Mouse (Mus musculus) frontal cortex, adult (tissue): ENCODE results near the gene Cdkl5.

ENCODE experiments used
- ATAC-seq: cut with Nextera tagmentation; 2 replicates; pipeline ENCODE4 v1.9.2; 2017; ENCODE audit warnings: mild to moderate bottlenecking, moderate library complexity, mixed read lengths; ENCODE audit not compliant: low TSS enrichment

The Cdkl5 gene

GRCm38 (mm10) chrX:160994543-160995121 lies at the start of gene Cdkl5:
Gene Cdkl5, minus strand, starts transcription at chrX:160994704.
- peak; percentile 92 for ATAC-seq

GRCm38 (mm10) chrX:161033235-161033803 lies 38.8 kb upstream of the Cdkl5 start:
- peak; percentile 31 for ATAC-seq

- ATAC-seq: no peak
These were observed 37.9 kb upstream of the Cdkl5 start for GRCm38 (mm10) chrX:161032423-161032822.

DNA sequence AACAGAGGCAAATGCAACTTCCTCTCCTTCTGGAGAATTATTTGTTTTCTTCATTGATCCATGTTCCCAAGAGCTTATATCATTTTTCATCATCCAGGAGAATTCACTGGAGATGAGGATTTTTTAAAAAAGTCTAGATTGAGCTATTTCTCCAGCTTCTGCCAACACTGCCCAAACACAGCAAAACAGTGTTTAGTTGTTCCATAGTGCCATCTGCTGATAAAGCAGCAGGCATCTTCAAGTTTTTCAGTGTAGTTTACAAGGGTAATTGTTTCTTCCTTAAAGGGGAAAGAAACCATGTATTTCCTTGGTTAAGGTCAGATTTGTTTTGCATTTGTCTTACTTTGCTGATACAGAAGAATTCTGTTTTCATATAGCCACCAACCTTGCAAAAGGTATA lies 35.7 kb upstream of the Cdkl5 start:
- peak; percentile 85 for ATAC-seq

DNA sequence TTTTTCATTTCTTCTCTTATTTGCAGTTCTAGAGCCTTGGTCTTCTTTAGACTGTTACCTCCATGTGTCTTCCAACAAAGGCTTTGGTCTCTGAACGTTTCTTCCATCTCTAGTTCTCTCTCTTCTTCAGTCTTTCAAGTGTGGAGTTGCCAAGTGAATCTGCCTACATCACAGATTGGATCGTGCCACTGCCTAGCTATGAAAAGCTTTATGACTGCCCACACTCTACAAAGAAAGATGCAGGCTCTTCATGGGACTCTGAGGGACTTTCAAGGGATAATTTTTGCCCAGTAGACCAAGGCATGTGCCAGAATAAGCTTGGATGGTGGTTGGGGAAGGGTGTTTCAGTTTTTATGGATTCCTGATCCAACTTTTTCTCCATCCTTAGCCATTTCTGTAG lies 30.0 kb upstream of the Cdkl5 start:
- ATAC-seq: peak; percentile 98

DNA sequence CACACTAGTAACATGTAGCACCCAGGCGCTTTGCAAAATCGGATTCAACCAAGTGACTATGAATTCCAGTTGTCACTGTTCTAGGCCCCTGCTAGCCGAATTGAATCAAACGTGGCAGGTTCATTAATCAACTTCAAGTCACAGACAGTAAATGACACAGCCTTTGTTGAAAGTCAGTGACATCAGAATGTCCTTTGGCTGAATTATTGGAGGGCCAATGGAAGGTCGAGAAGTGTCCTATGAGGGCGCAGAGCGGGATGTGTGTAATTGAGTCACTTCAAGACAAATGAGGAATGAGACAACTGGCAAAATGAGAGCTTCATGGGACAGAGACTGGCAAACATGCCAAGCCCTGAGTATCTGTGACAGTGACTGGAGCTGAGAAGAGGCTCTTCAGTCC lies 27.0 kb upstream of the Cdkl5 start:
- ATAC-seq: no peak

DNA sequence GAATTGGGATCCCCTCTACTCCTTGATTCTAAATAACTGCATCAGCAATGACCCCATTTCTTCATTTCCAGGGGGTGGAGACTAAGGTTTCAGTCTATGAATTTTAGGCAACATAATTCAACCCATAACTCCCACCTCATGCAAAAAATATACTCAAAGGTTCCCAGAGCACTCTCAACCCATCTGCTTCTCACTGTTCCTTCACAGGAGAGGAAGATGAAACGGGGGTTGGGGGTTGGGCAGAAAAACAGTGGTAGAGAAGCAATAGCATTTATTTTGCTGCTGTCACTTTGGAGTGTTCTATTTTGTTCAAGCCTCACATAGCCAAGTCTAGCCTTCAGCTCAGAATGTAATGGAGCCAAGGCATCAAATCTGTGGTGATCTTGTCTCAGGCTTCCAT lies 23.7 kb upstream of the Cdkl5 start:
- peak; percentile 85 for ATAC-seq

DNA sequence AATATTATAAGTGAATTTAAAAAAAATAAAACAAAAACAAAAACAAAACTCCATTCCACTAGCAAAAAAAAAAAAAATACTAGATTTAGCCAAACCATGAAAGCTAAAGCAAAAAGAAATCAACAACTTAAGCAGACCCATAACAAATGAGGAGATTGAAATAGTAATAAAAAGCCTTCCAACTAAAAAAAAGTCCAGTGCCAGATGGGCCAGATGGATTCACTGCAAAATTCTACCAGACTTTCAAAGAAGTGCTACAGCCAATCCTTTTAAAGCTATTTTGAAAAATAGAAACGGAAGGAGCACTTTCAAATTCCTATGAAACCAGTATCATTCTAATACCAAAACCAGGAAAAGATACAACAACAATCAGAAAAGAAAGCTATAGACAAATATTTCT lies 11.8 kb upstream of the Cdkl5 start:
- ATAC-seq: peak; percentile 52; the same call in 1 of the 2 replicates

DNA sequence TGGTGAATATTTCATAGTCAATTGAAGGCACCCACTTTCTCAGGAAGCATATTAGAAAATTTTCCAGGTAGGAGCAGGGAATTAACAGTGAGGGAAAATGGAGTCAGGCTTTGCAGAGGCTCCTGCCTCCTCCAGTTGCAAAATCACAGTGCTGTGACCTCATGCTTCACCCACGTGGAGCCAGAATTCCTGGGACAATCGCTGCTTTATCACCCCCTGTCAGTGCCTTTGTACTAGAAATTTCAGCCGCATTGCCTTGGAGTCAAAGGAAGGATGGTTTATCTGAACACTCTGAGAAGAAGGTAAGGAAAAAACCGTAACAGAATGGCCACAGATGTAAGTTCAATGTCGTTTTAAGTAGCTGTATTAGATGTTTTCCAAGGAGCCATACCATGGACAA lies 1.5 kb upstream of the Cdkl5 start:
- no peak for ATAC-seq

DNA sequence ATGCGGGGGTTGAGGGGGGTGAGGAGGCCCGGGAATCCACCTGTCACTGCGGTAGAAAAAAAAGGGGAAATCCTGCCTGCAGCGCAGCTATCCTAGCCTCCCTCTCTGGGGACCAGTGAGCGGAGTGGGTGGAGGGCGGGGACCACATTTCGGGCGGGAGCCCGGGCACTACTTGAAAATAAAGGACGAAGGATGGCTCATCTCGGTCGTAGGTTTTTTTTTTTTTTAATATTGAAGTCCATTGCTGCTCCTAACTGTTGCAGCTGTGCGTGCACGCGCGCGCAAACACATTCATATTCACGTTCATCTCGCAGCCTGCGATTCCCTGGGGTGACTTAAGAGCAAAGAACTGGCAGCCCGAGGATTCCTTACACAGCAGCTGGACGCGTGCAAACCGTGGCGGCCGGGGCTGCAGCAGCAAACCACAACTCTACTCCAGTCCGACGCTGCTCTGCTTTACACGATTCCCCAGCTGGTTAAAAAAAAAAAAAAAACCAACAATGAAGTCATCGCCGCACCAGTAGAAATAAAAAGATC lies 695 bp upstream of the Cdkl5 start:
- peak; percentile 17 for ATAC-seq

- no peak; the same call in 1 of the 2 replicates for ATAC-seq
These were observed 560 bp downstream of the Cdkl5 start for GRCm38 (mm10) chrX:160993749-160994539.

DNA sequence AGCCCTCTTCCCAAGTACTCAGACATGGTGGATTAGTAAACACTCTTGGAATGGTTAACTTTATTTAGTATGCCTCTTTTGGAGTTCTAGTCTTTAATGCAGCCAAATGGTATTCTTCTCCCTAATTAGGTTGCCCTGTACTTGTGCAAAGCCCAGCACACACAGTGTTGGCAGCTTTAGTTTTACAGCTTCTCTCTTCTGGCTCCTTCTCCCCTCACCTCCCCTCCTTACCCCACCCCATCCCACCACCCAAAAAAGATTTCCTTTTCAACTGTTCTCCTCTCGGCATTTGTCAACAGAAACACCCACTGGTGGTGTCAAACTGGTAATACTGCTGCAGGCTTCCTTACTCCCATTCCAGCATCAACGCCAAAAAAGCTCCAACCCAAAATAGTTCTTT lies 1.8 kb downstream of the Cdkl5 start:
- no peak for ATAC-seq

DNA sequence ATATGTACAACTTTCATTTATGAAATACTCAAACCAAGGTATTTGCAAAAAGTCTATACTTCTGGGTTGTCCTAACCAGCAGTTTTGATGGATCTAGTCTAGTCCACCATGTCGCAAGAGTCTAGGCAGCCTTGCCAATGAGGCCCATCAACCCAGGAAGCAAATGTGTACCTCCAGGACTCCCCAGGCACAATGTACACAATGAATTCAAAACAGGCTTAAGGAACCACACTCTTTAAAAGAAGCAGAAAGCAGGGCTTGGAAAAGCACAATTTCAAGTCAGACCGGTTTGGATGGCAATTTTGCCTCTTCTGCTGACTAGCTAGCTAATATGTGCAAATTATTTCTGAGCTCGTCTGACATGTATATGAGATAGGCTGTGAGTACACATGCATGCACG lies 4.2 kb downstream of the Cdkl5 start:
- no peak for ATAC-seq

DNA sequence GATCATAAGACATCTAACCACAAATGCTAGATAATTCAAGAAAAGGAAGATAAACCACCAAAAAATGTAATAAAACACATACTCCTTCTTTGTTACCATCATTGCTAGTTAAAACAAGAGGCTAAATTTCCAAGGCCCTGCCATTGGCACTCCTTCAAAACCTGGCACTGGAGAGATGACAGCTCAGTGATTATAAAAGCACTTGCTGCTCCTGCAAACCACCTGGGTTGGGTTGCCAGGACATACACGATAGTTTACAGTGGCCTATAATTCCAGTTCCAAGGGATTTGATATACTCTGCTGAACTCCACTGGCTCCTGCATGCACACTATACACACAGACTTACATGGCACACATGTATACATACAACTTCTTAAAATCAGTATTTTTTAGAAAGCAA lies 16.6 kb downstream of the Cdkl5 start:
- ATAC-seq: no peak

GRCm38 (mm10) chrX:160971991-160972545 lies 22.4 kb downstream of the Cdkl5 start:
- no peak for ATAC-seq

- no peak for ATAC-seq
These were observed 35.8 kb downstream of the Cdkl5 start for GRCm38 (mm10) chrX:160958593-160959131.

- peak; percentile 94 for ATAC-seq
These were observed 44.9 kb downstream of the Cdkl5 start for GRCm38 (mm10) chrX:160949583-160949982.

DNA sequence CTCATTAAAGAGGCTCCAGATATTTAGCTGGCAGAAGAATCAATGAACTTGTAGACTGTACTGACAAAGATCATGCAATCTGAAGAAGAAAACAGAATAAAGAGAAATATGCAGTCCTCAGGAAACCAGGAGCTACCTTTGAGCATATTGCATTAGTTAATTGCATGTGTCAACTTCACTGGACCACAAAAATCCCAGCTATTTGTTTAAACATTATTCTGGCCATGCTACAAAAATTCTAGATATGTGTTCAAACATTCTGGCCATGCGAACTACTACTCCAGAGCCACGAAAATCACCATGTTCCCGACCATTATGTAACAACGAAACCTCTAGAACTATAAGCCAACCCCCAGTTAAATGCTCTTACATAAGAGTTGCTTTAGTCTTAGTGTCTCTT lies 49.8 kb downstream of the Cdkl5 start:
- ATAC-seq: no peak

GRCm38 (mm10) chrX:160935541-160935940 lies 59.0 kb downstream of the Cdkl5 start:
- no peak; the same call in 1 of the 2 replicates for ATAC-seq

- ATAC-seq: no peak
These were observed 63.8 kb downstream of the Cdkl5 start for GRCm38 (mm10) chrX:160930656-160931055.

GRCm38 (mm10) chrX:160928870-160929269 lies 65.6 kb downstream of the Cdkl5 start:
- no peak for ATAC-seq

- no peak for ATAC-seq
These were observed 75.4 kb downstream of the Cdkl5 start for GRCm38 (mm10) chrX:160919022-160919637.
